Mouse (Mus musculus) CH12.LX (cell line): Measurements from ENCODE around the gene Guk1.

ENCODE experiments used
- CTCF ChIP-seq, 2 experiments: IDR thresholded peaks in 1 of 2; conservative IDR thresholded peaks in 1 of 2; 2 replicates each; pipeline ENCODE4 v1.5.1; 2011 to 2012; ENCODE audit warnings: low read depth in 2 of 2, low read length in 2 of 2, improper control_type of control experiment in 1 of 2, inconsistent platforms in 1 of 2, mild to moderate bottlenecking in 1 of 2, moderate library complexity in 1 of 2
- ETS1 ChIP-seq: conservative IDR thresholded peaks from 2 replicates; pipeline ENCODE4 v1.6.1; 2012; ENCODE audit warnings: low read depth, mild to moderate bottlenecking, inconsistent platforms, low read length, improper control_type of control experiment, moderate library complexity
- MAZ ChIP-seq: IDR thresholded peaks from 2 replicates; pipeline ENCODE4 v1.6.1; 2012; ENCODE audit warnings: low read depth, mild to moderate bottlenecking, inconsistent platforms, low read length, improper control_type of control experiment, moderate library complexity
- MYC ChIP-seq: IDR thresholded peaks from 2 replicates; pipeline ENCODE4 v1.6.1; 2011; ENCODE audit warnings: low read depth, mild to moderate bottlenecking, improper control_type of control experiment, low read length
- POLR2A ChIP-seq: IDR thresholded peaks from 2 replicates; pipeline ENCODE4 v1.6.1; 2011; ENCODE audit warnings: low read depth, mild to moderate bottlenecking, improper control_type of control experiment, low read length
- ZNF384 ChIP-seq: IDR thresholded peaks from 2 replicates; pipeline ENCODE4 v1.6.1; 2012; ENCODE audit warnings: low read depth, low read length, improper control_type of control experiment, inconsistent platforms

- TF ChIP-seq MYC (no peak), POLR2A (no peak), CTCF (conservative IDR thresholded peaks at IDR 0.05 in 1 of 2, IDR thresholded peaks at IDR 0.05 in 1 of 2; ENCODE audit: low read depth in 2 of 2, low read length in 2 of 2) (peak; percentile 42 to 64; a peak in 3 of 4 replicates), MAZ (no peak), ETS1 (no peak), ZNF384 (no peak)
Observed at GRCm38 (mm10) chr11:59151729-59152128, 40.3 kb downstream of the Guk1 start.
